Mouse (Mus musculus): ENCODE data around the gene Acsbg2. TPM values are rescaled to one million over a fixed set of nuclear protein-coding genes. Genes with fewer than 3 reads are reported as not detected.
A peak's percentile ranks its signal among the peaks of the same experiment; 100 is the strongest.

Gene Acsbg2
- polyA plus RNA-seq, 1 experiment from 2014 or later: not detected

GRCm38 (mm10) chr17:56895368-56895918 is 21.2 kb upstream of the Acsbg2 start:
- peaks cover 13% of the 10 kb centered on the region for H3K4me1 ChIP-seq
- WGBS: 94% methylated on average over 9 of the region's 9 CpGs
- H3K36me3 ChIP-seq: peaks cover 92% of the 10 kb centered on the region
- H3K4me2 ChIP-seq (replicated peaks): no peak overlapping the region
- no peak overlapping the region for H3K27ac ChIP-seq (replicated peaks)
- no peak for ATAC-seq (ENCODE audit: low FRiP score, low read depth)
- no peaks in the 10 kb centered on the region for H3K27me3 ChIP-seq
- no peak overlapping the region for H3K4me3 ChIP-seq
- H3K9me3 ChIP-seq: no peaks in the 10 kb centered on the region
- H3K9ac ChIP-seq (replicated peaks): no peak overlapping the region

- 100% methylated on average over 2 of the region's 2 CpGs for WGBS
- Histone ChIP-seq H3K9me3 (no peaks in the 10 kb centered on the region), H3K4me2 (replicated peaks) (no peak overlapping the region), H3K4me1 (no peaks in the 10 kb centered on the region), H3K27me3 (no peaks in the 10 kb centered on the region), H3K9ac (replicated peaks) (no peak overlapping the region), H3K36me3 (peaks cover 58% of the 10 kb centered on the region), H3K27ac (replicated peaks) (no peak overlapping the region), H3K4me3 (no peak overlapping the region)
- no peak for ATAC-seq (ENCODE audit: low FRiP score, low read depth)
Observed at GRCm38 (mm10) chr17:56890018-56890417, 15.8 kb upstream of the Acsbg2 start.

- Histone ChIP-seq H3K4me2 (replicated peaks) (no peak overlapping the region), H3K9ac (replicated peaks) (no peak overlapping the region), H3K4me3 (no peak overlapping the region), H3K4me1 (no peaks in the 10 kb centered on the region), H3K9me3 (0 out of 2 replicates have a peak, but pooled peaks cover 3% of the 10 kb centered on the region), H3K36me3 (peaks cover 38% of the 10 kb centered on the region), H3K27ac (replicated peaks) (no peak overlapping the region), H3K27me3 (no peaks in the 10 kb centered on the region)
- ATAC-seq (ENCODE audit: low FRiP score, low read depth): no peak
- 85% methylated on average over 2 of the region's 3 CpGs for WGBS
Observed at GRCm38 (mm10) chr17:56888050-56888449, 13.8 kb upstream of the Acsbg2 start.

GRCm38 (mm10) chr17:56884809-56885208 is 10.6 kb upstream of the Acsbg2 start:
- Histone ChIP-seq H3K4me3 (no peak overlapping the region), H3K27me3 (no peaks in the 10 kb centered on the region), H3K4me1 (no peaks in the 10 kb centered on the region), H3K9me3 (0 out of 2 replicates have a peak, but pooled peaks cover 3% of the 10 kb centered on the region), H3K4me2 (replicated peaks) (no peak overlapping the region), H3K36me3 (peaks cover 9% of the 10 kb centered on the region), H3K9ac (replicated peaks) (no peak overlapping the region), H3K27ac (replicated peaks) (no peak overlapping the region)
- ATAC-seq (ENCODE audit: low FRiP score, low read depth): no peak
- WGBS: 92% methylated on average over 17 of the region's 17 CpGs

GRCm38 (mm10) chr17:56884331-56884730 is 10.1 kb upstream of the Acsbg2 start:
- Histone ChIP-seq H3K9ac (replicated peaks) (no peak overlapping the region), H3K9me3 (0 out of 2 replicates have a peak, but pooled peaks cover 3% of the 10 kb centered on the region), H3K27me3 (no peaks in the 10 kb centered on the region), H3K27ac (replicated peaks) (no peak overlapping the region), H3K36me3 (peaks cover 4% of the 10 kb centered on the region), H3K4me2 (replicated peaks) (no peak overlapping the region), H3K4me1 (no peaks in the 10 kb centered on the region), H3K4me3 (no peak overlapping the region)
- WGBS: 87% methylated on average over 5 of the region's 5 CpGs
- ATAC-seq (ENCODE audit: low FRiP score, low read depth): no peak

GRCm38 (mm10) chr17:56883612-56884011 is 9.4 kb upstream of the Acsbg2 start:
- Histone ChIP-seq H3K4me3 (no peak overlapping the region), H3K9ac (replicated peaks) (no peak overlapping the region), H3K27ac (replicated peaks) (no peak overlapping the region), H3K4me1 (no peaks in the 10 kb centered on the region), H3K4me2 (replicated peaks) (peak overlapping the region; percentile 13; the same call in 1 of the 2 replicates), H3K9me3 (0 out of 2 replicates have a peak, but pooled peaks cover 3% of the 10 kb centered on the region), H3K27me3 (no peaks in the 10 kb centered on the region), H3K36me3 (no peaks in the 10 kb centered on the region; the same call in 1 of the 2 replicates)
- WGBS: 55% methylated on average over 17 of the region's 17 CpGs
- no peak for ATAC-seq (ENCODE audit: low FRiP score, low read depth)

- H3K27ac ChIP-seq (replicated peaks): no peak overlapping the region
- H3K27me3 ChIP-seq: no peaks in the 10 kb centered on the region
- H3K9me3 ChIP-seq: no peaks in the 10 kb centered on the region
- no peaks in the 10 kb centered on the region for H3K4me1 ChIP-seq
- no peak for ATAC-seq (ENCODE audit: low FRiP score, low read depth)
- H3K9ac ChIP-seq (replicated peaks): no peak overlapping the region
- H3K4me3 ChIP-seq: no peak overlapping the region
- no peak overlapping the region for H3K4me2 ChIP-seq (replicated peaks)
- no peaks in the 10 kb centered on the region for H3K36me3 ChIP-seq
- WGBS: 91% methylated on average over 19 of the region's 19 CpGs
Observed at GRCm38 (mm10) chr17:56877426-56877825, 3.2 kb upstream of the Acsbg2 start.

- H3K4me2 ChIP-seq (replicated peaks): no peak overlapping the region
- WGBS: 78% methylated on average over 8 of the region's 8 CpGs
- H3K36me3 ChIP-seq: no peaks in the 10 kb centered on the region
- H3K9me3 ChIP-seq: no peaks in the 10 kb centered on the region
- H3K4me1 ChIP-seq: no peaks in the 10 kb centered on the region
- H3K4me3 ChIP-seq: no peak overlapping the region
- no peak overlapping the region for H3K27ac ChIP-seq (replicated peaks)
- H3K9ac ChIP-seq (replicated peaks): no peak overlapping the region
- no peak for ATAC-seq (ENCODE audit: low FRiP score, low read depth)
- H3K27me3 ChIP-seq: no peaks in the 10 kb centered on the region
Observed at GRCm38 (mm10) chr17:56876981-56877380, 2.7 kb upstream of the Acsbg2 start.

- Histone ChIP-seq H3K27ac (replicated peaks) (no peak overlapping the region), H3K36me3 (no peaks in the 10 kb centered on the region), H3K27me3 (no peaks in the 10 kb centered on the region), H3K9ac (replicated peaks) (no peak overlapping the region), H3K4me3 (no peak overlapping the region), H3K4me1 (no peaks in the 10 kb centered on the region), H3K4me2 (replicated peaks) (no peak overlapping the region), H3K9me3 (no peaks in the 10 kb centered on the region)
- no peak for ATAC-seq (ENCODE audit: low FRiP score, low read depth)
- 91% methylated on average over 3 of the region's 3 CpGs for WGBS
Observed at GRCm38 (mm10) chr17:56876465-56876864, 2.2 kb upstream of the Acsbg2 start.

- Histone ChIP-seq H3K4me2 (replicated peaks) (no peak within 1 kb of the TSS), H3K9me3 (no peaks in the 10 kb centered on the region), H3K4me1 (no peaks in the 10 kb centered on the region), H3K4me3 (no peak within 1 kb of the TSS), H3K27me3 (no peaks in the 10 kb centered on the region), H3K9ac (replicated peaks) (no peak within 1 kb of the TSS), H3K27ac (replicated peaks) (no peak within 1 kb of the TSS), H3K36me3 (no peaks in the 10 kb centered on the region)
- no peak for ATAC-seq (ENCODE audit: low FRiP score, low read depth)
- 90% methylated on average over 12 of the region's 12 CpGs for WGBS
Observed at GRCm38 (mm10) chr17:56874936-56875651, 847 bp upstream of the Acsbg2 start, which contains the start of gene 1700061G19Rik. Gene 1700061G19Rik (plus strand): TSS chr17:56875477.

GRCm38 (mm10) chr17:56872512-56872911 is 1.7 kb downstream of the Acsbg2 start:
- no peak overlapping the region for H3K9ac ChIP-seq (replicated peaks)
- H3K4me1 ChIP-seq: no peaks in the 10 kb centered on the region
- H3K9me3 ChIP-seq: 0 out of 2 replicates have a peak, but pooled peaks cover under 1% of the 10 kb centered on the region
- 79% methylated on average over 7 of the region's 7 CpGs for WGBS
- no peak overlapping the region for H3K4me2 ChIP-seq (replicated peaks)
- H3K27me3 ChIP-seq: no peaks in the 10 kb centered on the region
- ATAC-seq (ENCODE audit: low FRiP score, low read depth): no peak
- H3K4me3 ChIP-seq: no peak overlapping the region
- H3K27ac ChIP-seq (replicated peaks): no peak overlapping the region
- no peaks in the 10 kb centered on the region for H3K36me3 ChIP-seq

GRCm38 (mm10) chr17:56871767-56872166 is 2.5 kb downstream of the Acsbg2 start:
- H3K27ac ChIP-seq (replicated peaks): no peak overlapping the region
- no peak overlapping the region for H3K4me2 ChIP-seq (replicated peaks)
- ATAC-seq (ENCODE audit: low FRiP score, low read depth): no peak
- no peaks in the 10 kb centered on the region for H3K27me3 ChIP-seq
- H3K4me1 ChIP-seq: no peaks in the 10 kb centered on the region
- no peak overlapping the region for H3K4me3 ChIP-seq
- no peak overlapping the region for H3K9ac ChIP-seq (replicated peaks)
- peaks cover 8% of the 10 kb centered on the region for H3K9me3 ChIP-seq
- no peaks in the 10 kb centered on the region for H3K36me3 ChIP-seq
- WGBS: 81% methylated on average over 8 of the region's 8 CpGs

Data from midbrain, embryonic 12.5 days (tissue).